Mouse (Mus musculus) adipose tissue, adult 10 weeks (tissue): Measurements from ENCODE around the gene Ly6f. TPM values are rescaled to one million over a fixed set of nuclear protein-coding genes. Genes with fewer than 3 reads are reported as not detected.

Source experiments
- polyA plus RNA-seq: library from polyadenylated mRNA; stranded (reverse); fragments of 350-450 nt; fragmentation: Illumina TruSeq; extraction: RNeasy Lipid Tissue Mini Kit (QIAGEN cat#74804); gene quantifications from one replicate; pipeline ENCODE4 v1.2.3, GENCODE M21; 2014; ENCODE audit warnings: low read depth, low replicate concordance

The Ly6f gene
- polyA plus RNA-seq = 156 TPM

GRCm38 (mm10) chr15:75268121-75268520 is at the start of gene Ly6f:
Gene Ly6f (plus strand): TSS chr15:75268421.

Other genes starting within 250 kb of the Ly6f start
- 217 TPM for gene Ly6c1, start 219.6 kb upstream of the Ly6f start, polyA plus RNA-seq
- 3.5 TPM for gene Ly6c2, start 156.5 kb upstream of the Ly6f start, polyA plus RNA-seq
- gene Ly6g, start 113.2 kb upstream of the Ly6f start, polyA plus RNA-seq = not detected
- 3.1 TPM for gene BC025446, start 52.0 kb upstream of the Ly6f start, polyA plus RNA-seq